Mouse (Mus musculus) cerebellum, postnatal 10 days (tissue): ENCODE data around the gene Pop5.
A peak's percentile ranks its signal among the peaks of the same experiment; 100 is the strongest.

Experiments used
- DNase-seq, 2 experiments: peaks; one replicate each; pipeline ENCODE4 v3.0.0; 2021; ENCODE audit warnings: mixed read lengths in 2 of 2

The Pop5 gene

DNA sequence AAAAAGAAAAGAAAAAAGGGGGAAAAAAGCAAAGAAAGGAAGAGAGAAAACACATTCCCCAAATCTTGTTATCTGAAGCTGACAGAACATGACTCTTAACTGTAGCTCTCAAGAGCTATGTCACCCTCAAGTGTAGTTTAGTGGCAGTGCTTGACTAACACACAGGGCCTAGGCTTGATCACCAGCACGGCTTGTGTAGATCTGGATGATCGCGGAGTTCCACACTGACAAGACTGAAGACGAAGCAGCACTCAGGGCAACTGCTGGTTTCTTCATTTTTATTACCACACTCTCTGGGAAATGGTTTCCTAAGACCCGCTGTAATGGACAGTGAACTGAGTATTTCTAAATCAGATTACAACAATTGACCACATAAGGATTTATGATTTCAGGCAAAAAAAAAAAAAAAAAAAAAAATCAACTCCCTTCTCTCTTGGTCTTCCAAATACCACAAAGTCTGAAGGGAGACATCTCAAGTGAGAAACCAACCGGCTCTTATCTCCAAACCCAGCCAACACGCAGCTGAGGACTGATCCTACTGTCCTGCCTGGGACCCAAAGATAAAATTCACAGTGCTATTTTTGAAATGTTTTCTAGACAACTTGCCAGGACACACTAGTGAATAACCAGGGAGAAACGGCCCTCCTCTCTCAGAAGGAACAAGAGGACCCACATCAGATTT, 31.3 kb downstream of the Pop5 start:
- DNase-seq = no peak

DNA sequence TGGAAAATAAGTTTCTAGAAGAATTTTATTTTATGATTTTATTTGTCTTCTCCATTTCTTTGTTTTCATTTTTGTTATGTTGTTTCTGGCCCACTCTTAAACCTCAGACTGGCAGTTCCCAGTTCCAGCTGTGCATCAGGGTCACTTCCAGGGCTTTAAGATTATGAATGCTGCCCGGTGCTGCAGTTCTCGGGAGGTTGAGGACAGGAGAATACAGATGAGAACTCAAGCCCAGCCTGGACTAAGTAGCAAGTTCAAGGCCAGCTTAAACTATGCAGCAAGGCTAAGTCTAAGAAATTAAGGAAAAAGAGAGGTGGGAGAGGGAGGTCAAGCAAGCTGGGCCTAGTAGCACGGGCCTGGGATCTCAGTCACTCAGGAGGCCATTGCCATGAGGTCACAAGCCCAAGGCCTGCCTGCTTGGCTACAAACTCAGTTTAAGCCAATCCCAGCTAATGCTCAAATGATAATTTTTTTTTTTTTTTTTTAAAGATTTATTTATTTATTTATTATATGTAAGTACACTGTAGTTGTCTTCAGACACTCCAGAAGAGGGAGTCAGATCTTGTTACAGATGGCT, 31.9 kb downstream of the Pop5 start:
- no peak for DNase-seq

DNA sequence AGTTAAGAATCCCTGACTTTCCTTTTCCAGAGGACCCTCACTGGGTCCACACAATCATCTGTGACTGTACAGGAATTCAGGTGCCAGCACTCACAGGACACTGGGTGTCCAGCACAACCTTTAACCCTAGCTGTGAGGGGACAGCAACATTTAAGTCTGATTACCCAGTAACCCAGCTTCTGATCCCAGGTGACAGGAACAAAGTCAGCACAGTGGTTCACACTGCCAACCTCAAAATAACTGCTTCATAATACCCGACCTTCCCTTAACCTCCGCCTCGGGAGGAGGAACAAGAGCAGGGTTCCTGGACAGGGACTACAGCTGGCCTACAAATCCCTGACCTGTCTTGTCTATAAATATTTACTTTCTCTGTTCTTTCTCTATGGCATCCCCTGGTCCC, 32.6 kb downstream of the Pop5 start:
- DNase-seq = no peak

DNA sequence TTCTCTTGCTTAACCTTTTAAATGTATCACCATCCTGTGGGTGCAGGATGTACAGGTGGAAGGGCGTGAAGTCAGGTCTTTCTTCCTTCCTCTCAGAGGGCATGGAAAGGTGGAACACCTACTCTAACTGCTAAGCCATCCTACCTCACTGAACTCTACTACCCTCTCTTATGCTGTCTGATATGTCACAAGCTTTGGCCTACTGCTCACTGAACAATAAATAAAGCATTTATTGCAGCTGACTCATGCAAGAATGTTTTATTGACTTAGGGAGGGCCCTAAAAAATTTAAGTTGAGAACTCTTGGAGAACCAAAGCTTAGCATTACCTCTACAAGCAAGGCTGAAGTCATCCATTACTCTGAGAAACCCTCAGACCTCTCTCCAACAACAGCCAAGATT, 34.3 kb downstream of the Pop5 start:
- no peak for DNase-seq

DNA sequence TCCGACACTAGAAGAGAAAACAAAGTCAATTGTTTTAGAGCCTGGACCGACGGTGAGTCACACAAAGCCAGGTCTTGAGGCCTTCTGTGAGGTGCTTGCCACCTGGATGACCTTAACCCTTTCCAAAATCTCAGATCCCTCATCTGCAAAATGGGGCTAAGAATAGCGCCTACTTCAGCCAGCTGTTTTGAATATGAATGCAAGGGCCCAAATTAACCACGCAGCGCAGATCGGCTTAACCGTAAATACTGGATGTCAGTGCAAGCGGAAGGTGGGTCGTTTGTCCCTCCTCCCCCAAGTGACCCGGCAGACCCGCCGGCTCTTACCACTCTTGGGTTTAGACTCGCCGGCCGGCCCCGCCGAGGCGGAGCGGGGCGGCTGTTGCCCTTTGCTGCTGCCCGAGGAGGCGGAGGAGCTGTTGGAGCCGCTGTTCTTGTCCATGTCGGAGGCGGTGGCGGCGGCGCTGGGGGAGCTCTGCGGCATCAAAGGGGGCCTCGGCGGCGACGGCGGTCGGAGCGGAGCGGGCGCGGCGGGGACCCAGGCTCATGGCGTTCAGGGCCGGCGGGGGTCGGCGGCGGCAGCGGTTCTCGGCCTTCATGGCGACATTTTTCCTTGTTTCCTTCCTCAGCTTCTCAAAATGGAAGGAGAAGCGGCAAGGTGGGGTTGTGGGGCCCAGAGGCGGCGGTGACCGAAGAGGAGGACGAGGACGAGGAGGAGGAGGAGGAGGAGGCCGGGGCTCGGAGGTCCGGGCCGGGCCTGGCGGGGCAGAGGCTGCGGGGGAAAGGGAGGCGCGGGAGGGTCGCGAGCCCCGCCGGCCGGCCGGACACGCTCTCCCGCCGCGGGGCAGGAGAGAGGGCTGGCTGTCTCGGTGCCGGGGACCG, 36.5 kb downstream of the Pop5 start:
- DNase-seq = peak; percentile 62 to 71

DNA sequence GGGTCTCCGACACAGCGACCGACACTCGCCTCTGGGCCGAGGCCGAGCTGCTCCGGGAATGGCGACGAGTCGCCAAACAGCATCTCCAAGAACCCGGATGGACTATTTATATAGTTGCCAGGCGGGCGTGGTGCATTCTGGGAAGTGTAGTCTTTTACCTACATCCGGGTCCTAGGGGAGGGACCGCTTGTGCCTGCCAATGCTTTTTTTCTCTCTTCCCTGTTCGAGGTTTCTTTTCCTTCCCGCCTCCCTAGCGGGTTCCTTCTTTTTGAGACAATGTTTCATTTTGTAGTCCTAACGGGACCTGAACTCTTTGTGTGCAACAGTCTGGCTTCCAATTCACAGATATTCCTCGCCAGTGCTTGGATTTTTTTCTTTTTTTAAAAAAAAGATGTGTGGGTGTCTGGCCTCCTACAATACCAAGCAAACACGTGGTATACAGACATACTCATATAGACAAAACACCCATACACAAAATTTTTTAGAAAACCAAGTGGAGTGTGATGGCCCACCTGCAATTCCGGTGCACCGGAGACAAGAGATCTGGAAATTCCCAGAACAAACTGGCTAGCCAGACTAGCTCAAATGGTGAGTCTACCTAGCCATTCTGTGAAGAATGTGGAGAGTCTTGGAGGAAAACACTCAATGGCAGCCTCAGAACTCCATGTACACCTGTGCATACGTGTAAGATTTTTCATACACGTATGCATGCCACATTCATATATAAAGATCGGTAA, 37.3 kb downstream of the Pop5 start, which contains the start of gene Rnf10:
Gene Rnf10, minus strand, starts transcription at position 87 of the 737 bp plus-strand sequence.
- peak; percentile 98 to 99 for DNase-seq

DNA sequence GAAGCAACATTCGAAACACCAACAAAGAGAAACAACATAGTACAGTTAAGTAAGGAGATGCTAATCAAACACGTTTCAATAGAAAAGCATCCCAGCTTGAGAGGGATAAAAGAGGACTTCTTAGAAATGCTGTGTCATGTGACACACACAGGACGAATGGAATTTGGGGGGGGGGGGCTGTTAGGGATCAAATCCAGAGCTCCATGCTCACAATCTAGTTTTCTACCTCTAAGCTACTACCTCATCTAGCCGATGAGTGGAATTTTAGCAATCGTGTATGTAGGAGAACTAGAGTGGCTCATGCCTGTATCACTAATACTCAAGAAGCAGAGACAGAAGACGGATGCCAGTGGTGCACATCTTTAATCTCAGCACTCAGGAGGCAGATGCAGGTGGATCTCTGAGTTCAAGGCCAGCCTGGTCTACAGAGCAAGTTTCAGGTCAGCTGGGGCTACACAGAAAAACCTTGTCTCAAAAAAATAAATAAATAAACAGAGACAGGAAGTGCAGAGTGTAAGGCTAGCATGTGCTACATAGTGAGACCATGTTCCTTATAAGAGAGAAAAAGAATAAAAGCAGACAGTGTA, 38.0 kb downstream of the Pop5 start:
- DNase-seq = no peak

DNA sequence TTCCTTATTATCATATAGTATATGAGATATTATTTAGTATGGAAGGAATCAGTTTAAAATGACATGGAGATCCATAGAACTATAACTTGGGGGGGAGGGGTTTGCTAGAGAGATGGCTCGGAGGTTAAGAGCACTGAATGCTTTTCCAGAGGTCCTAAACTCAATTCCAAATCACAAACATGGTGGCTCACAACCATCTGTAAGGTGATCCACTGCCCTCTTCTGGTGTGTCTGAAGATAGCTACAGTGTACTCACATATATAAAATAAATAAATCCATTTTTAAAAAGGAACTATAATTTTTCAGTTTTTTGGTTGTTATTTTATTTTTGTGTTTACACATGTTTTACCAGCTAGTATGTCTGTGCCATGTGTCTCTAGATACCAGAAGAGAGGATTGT, 38.7 kb downstream of the Pop5 start:
- DNase-seq = no peak

DNA sequence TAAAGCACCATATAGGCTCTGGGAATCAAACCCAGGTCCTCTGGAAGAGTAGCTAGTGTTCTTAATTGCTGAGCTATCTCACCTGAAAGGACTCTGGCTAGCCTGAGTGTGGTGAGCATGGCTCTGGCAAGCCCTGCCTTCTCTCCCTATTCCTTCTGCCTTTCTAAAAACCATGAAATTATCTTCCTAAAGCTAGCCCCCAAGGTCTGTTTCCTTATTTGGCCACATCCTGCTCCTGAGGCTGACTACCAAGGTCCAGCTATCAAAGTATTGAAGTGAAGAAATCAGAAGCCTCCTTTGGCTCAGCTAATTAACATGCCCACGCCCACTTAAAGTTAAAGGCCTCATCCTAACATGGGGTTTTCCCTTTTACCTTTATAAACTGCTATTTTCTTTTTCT, 39.1 kb downstream of the Pop5 start:
- DNase-seq = no peak

DNA sequence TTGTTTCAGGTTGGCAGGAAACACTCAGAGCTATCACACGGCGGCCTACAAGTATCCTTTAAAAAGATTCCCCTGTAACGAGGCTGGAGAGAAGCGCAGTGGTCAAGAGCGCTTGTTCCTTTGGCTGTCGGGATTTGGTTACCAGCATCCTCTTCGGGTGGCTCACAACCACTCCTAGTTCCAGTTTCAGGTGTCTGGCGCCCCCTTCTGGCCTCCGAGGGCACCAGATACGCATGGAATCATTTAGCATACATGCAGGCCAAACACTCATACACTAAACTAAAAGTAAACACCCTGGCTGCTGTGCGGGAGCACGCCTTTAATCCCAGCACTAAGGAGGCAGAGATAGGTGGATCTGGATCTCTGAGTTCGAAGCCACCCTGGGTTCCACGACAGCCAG, 40.4 kb downstream of the Pop5 start:
- peak; percentile 54 to 62 for DNase-seq

DNA sequence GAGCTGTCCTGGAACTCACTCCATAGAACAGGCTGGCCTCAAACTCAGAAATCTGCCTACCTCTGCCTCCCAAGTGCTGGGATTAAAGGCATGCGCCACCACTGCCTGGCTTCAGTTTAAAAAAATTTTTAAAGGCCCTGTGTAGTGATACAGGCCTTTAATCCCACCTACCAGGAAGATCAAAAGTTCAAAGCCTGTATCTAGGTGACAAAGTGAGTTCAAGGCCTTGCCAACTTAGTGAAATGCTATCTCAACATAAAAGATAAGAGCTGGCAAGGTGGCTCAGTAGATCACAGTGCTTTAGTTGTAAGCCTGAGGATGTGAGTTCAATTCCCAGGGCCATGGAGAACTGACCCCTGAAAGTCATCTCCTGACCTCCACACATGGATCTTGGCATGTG, 42.4 kb downstream of the Pop5 start:
- DNase-seq = no peak

DNA sequence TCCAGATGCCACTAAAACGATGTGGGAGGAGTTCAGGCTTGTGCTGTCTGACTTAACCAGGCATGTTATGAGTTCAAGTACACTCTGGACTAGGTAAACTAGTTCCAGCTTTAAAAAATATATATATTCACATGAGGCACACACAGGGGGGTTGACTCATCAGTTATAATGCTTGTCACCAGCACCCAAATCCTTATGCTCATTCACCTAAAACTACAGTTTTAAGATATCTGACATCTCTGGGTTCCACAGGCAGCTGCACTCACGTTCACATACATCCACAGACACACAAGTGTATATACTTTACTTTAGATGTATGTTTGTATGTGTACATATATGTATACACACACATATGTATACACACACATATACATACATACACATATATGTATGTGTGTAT, 43.1 kb downstream of the Pop5 start:
- DNase-seq = no peak

DNA sequence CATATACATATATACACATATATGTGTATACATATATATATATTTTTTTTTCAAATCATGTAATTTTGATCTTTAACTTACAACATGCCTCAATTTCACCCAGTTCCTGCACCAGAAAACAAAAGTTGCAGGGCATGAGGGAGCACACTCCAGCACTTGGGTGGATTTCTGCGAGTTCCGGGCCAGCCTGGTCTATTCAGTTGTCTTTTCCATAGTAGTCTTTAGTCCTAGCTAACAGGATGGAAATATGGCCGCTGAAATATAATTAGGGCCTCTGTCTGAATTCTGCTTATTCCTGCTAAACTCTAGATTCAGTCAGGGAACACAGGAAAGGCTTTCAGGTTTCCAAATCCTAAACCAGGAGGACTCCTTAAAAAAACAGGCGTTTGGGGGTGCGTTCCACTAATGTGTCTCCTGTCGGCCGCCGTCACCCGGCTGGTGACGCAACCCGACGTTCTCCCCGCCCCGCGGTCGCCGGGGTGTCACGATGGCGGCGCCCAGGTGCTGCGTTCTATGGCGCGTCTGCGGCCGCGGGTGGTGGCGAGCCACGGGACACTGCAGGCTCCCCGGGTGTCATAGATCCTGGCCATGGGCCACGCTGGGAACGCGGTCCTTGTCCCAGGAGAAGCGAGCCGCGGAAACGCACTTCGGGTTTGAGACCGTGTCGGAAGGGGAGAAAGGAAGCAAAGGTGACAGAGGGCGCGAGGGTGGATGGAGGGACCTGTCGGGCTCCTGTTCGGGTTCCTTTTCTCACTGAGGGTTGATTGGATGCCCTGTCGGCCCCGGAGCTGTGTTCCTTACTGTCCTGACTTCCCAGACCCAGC, 43.8 kb downstream of the Pop5 start, which contains the start of gene Coq5:
Gene Coq5, plus strand, starts transcription at position 441 of the 824 bp plus-strand sequence.
- peak; percentile 94 for DNase-seq

DNA sequence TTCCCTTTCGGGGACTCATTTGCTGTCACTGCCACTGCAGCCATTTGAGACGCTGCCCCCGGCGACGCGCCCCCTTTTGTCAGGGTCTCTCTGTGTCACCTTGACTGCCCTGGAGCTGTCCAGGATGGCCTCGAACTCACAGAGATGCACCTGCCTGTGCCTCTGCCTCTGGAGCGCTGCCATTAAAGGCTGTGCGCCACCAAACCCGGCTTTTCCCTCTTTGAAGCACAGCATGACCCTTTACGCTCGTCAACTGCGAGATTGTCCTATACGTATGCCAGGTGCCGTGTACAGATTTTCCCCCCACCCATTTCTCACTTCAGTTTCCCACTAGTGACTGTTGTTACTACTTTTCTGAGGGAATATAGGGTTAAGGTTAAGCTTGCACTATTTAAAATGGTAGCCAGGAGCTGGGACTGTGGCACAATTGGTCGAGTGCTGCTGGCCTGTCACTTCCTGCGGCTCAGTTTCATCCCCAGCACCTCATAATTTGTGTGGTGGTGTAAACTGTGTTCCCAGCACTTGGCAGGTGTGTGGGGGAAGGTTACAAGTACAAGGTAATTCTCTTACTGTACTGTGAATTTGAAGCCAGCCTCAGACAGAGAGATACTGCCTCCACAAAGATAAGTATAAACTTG, 44.5 kb downstream of the Pop5 start:
- peak; percentile 58 for DNase-seq

DNA sequence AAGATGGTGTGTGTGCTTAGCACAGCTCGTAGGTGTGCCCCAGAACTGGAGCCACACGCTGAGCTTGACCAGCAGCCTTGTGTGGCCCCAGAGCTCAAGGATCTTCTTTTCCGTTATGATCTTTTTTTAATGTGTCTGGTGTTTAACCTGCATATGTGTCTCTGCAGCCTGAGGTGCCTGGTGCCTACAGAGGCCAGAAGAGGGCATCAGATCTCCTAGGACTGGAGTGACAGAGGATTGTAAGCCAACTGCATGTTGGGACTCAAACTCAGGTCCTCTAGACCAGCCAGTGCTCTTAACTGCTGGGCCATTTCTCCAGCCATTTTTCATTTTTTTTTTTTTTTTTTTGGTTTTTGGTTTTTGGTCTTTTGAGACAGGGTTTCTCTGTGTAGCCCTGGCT, 49.1 kb downstream of the Pop5 start:
- DNase-seq = peak in 1 of 2 experiments; percentile 28

DNA sequence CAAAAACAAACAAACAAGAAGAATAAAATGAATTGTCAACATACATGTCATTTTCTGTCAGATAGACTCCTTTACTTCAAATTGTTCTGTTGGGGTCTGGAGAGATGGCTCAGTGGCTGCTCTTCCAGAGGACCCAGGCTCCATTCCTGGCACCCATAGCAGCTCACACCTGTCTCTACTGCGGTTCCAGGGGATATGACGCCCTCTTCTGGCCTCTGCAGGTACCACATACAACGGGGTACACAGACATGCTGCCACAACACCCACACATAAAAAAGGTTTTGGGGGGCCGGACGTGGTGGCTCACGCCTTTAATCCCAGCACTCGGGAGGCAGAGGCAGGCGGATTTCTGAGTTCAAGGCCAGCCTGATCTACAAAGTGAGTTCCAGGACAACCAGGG, 58.5 kb downstream of the Pop5 start:
- DNase-seq = peak; percentile 36
